Mouse (Mus musculus): ENCODE results near the gene Vsig1. TPM values are rescaled to one million over a fixed set of nuclear protein-coding genes. Genes with fewer than 3 reads are reported as not detected.

Vsig1 gene
- not detected in 2 replicates for polyA plus RNA-seq (2012; rRNA removed)

DNA sequence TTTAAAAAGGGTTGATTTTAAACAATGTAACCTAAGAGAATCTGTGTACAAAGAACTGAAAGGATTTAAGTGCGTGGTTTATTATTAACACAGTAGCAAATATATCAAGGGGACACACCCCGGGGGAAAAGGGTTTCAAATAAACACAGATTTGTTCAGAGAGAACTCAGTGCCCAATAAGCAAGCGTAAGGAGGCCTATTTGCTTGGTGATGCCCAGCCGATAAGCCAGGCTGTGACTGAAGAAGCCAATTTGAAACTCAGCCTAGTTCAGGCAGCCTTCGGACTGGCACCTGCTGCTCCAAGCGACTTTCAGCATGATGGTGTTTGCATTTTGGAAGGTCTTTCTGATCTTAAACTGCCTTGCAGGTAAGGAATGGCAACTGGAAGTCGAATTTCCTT is at the start of gene Vsig1:
Gene Vsig1, plus strand, starts transcription at position 249 of the 400 bp plus-strand sequence.

DNA sequence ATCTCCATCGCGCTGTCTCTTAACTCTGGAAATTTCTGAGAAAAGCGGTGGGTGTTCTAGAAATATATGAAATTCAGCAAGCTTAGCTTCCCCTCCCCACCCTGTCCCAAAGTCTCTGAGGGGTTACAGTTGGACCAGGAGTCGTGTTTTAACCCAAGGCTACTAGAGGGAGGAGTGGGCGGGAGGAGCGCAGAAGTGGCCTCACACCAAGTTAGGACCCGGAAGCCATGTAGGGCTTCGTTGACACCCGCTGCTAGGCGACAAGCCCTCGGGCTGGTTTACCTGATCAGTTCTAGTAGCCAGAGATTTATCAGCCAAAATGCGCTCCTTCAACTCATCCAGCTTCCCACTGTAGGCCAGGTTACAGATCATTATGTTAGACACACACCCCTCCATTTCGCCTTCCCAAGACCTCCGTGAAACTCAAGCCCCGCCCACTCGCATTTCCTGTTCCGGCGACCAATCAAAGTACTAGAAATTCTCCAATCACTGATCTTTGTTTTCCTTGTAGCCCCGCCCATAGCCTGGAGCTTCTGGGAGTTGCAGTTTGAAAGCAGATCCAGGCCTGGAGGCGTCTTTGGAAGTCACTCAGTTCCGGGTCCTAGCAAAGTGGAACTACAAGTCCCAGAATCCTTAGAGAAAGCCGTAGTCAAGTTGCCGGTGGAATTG is 49.0 kb downstream of the Vsig1 start, which contains the start of the genes Psmd10 and Atg4a:
Gene Psmd10, minus strand, starts transcription at position 457 of the 669 bp plus-strand sequence.
Gene Atg4a, plus strand, starts transcription at position 636 of the 669 bp plus-strand sequence.

Other genes with a start within 250 kb of the Vsig1 start
- 9.9 and 11.6 TPM in 2 replicates for gene Mid2, start 243.0 kb upstream of the Vsig1 start, polyA plus RNA-seq (2012; rRNA removed)
- not detected in 2 replicates for gene Tex13b, start 94.2 kb upstream of the Vsig1 start, polyA plus RNA-seq (2012; rRNA removed)
- gene Psmd10, start 49.1 kb downstream of the Vsig1 start, polyA plus RNA-seq (2012; rRNA removed), result 1.9 and 2.8 TPM in 2 replicates
- gene Atg4a, start 49.3 kb downstream of the Vsig1 start, polyA plus RNA-seq (2012; rRNA removed), result 0.41 and 1.2 TPM in 2 replicates

Measured in ovary, adult 2 months (tissue).